Mouse (Mus musculus) cortical plate, adult 2 months (tissue): ENCODE measurements at regions not wholly inside any gene's neighbourhood (a gene's known extent, or its start where the extent isn't known, plus 50 kb on each side); places are given as distances from the start of the nearest gene placed in this dataset.

Source experiments
- CTCF ChIP-seq: fragments of 200-500 bp; IDR thresholded peaks from 2 replicates; pipeline ENCODE4 v1.5.1; 2011; ENCODE audit warnings: mild to moderate bottlenecking, control low read depth, low read length; ENCODE audit not compliant: insufficient read depth; ENCODE audit errors: extremely low read depth
- POLR2A ChIP-seq: fragments of 200-500 bp; IDR thresholded peaks from 2 replicates; pipeline ENCODE4 v1.6.1; 2011; ENCODE audit warnings: mild to moderate bottlenecking, low read length, control low read depth; ENCODE audit not compliant: insufficient read depth; ENCODE audit errors: extremely low read depth

DNA sequence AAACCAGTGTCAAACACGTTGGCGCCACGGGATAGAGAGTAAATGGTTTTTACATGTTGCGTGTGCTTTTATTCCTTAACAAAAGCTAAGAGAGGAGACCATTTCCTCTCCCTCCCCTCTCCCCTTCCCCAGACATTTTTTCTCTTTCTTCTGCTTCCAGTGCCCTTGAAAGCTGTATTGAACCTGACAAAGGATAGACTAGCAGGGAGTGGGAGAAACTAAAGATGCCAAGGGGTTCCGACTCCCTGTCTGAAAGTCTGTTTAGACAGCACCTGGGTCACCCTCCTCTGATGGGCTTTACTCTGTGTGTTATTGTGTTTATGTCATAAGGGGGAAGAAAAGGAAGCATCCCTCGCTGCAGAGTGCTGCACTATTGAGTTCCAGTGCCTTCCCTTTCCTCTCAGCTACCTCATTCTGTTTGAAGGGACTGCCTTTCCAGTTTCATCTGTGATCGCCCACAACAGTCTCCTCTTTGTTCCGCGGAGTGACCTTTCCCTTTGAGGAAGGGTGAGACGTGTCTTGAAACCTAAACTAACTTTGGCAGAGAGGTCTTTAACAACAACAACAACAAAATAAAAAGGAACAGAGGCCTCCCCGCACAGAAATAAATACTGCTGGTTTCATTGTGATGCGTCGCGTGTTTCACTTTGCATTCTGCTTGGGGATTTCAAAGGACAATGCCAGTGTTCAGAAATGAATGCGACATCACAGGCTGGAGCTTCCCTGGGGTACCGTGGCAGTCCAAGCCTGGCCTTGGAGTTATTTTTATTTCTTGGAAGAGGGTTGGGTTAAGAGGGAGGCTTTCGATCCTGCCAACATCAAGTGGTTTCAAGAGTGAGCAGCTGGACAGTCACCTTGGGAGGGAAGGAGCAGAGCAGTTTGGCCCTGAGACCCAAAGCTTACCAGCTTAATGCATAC is 262.7 kb upstream of the Gcfc2 start:
- TF ChIP-seq CTCF: no peak
- TF ChIP-seq POLR2A: no peak
